Mouse (Mus musculus) erythroblast, embryonic 14.5 days (primary cell): ENCODE results near the gene Rsph6a. TPM values are rescaled to one million over a fixed set of nuclear protein-coding genes. Genes with fewer than 3 reads are reported as not detected.

Experiments
- H3K27me3 ChIP-seq: 2 replicates; pipeline ENCODE4 v1.6.1; 2012; ENCODE audit warnings: inconsistent platforms; ENCODE audit not compliant: control insufficient read depth
- H3K36me3 ChIP-seq: 2 replicates; pipeline ENCODE4 v1.6.1; 2012; ENCODE audit warnings: mild to moderate bottlenecking, inconsistent platforms; ENCODE audit not compliant: control insufficient read depth
- H3K4me1 ChIP-seq: 2 replicates; pipeline ENCODE4 v1.6.1; 2012; ENCODE audit warnings: inconsistent platforms; ENCODE audit not compliant: control insufficient read depth
- H3K4me3 ChIP-seq: replicated peaks from 2 replicates; pipeline ENCODE3; 2012; ENCODE audit warnings: moderate library complexity, mild to moderate bottlenecking, inconsistent platforms
- H3K9me3 ChIP-seq: 2 replicates; pipeline ENCODE4 v1.6.1; 2012; ENCODE audit warnings: low read length, inconsistent platforms, mixed read lengths; ENCODE audit not compliant: control insufficient read depth
- GATA1 ChIP-seq: IDR thresholded peaks from 2 replicates; pipeline ENCODE4 v1.6.1; 2012; ENCODE audit warnings: low read length, inconsistent platforms, mixed read lengths
- TAL1 ChIP-seq: IDR thresholded peaks from 3 replicates; pipeline ENCODE4 v1.6.1; 2012; ENCODE audit warnings: low read length, inconsistent platforms, mixed read lengths
- polyA plus RNA-seq: library from polyadenylated mRNA; stranded (reverse); fragments of >175 nt; gene quantifications from 2 replicates; pipeline ENCODE4 v1.2.3, GENCODE M21; 2012

Rsph6a gene
- polyA plus RNA-seq, 1 experiment = not detected

GRCm38 (mm10) chr7:19097863-19098262 is 43.4 kb downstream of the Rsph6a start:
- H3K27me3 ChIP-seq = peaks cover 47% of the 10 kb centered on the region
- no peak overlapping the region for H3K4me3 ChIP-seq
- H3K36me3 ChIP-seq = peaks cover 3% of the 10 kb centered on the region; the same call in 1 of the 2 replicates
- no peaks in the 10 kb centered on the region for H3K9me3 ChIP-seq
- no peak for TF ChIP-seq TAL1
- no peak for TF ChIP-seq GATA1
- peaks cover 49% of the 10 kb centered on the region for H3K4me1 ChIP-seq

- H3K4me3 ChIP-seq = no peak overlapping the region
- no peaks in the 10 kb centered on the region for H3K9me3 ChIP-seq
- peaks cover 3% of the 10 kb centered on the region; the same call in 1 of the 2 replicates for H3K36me3 ChIP-seq
- H3K4me1 ChIP-seq = peaks cover 39% of the 10 kb centered on the region
- TF ChIP-seq TAL1 (no peak), GATA1 (no peak)
- peaks cover 46% of the 10 kb centered on the region for H3K27me3 ChIP-seq
Observed at GRCm38 (mm10) chr7:19098811-19099210, 44.3 kb downstream of the Rsph6a start.

GRCm38 (mm10) chr7:19100290-19100689 is 45.8 kb downstream of the Rsph6a start:
- TF ChIP-seq TAL1 (no peak), GATA1 (no peak)
- Histone ChIP-seq H3K27me3 (peaks cover 38% of the 10 kb centered on the region), H3K4me3 (no peak overlapping the region), H3K4me1 (peaks cover 25% of the 10 kb centered on the region), H3K36me3 (peaks cover 3% of the 10 kb centered on the region; the same call in 1 of the 2 replicates), H3K9me3 (no peaks in the 10 kb centered on the region)

- no peak for TF ChIP-seq GATA1
- TF ChIP-seq TAL1 = no peak
- Histone ChIP-seq H3K4me3 (no peak overlapping the region), H3K9me3 (no peaks in the 10 kb centered on the region), H3K27me3 (peaks cover 16% of the 10 kb centered on the region), H3K4me1 (no peaks in the 10 kb centered on the region), H3K36me3 (no peaks in the 10 kb centered on the region)
Observed at GRCm38 (mm10) chr7:19103741-19104140, 49.3 kb downstream of the Rsph6a start.

GRCm38 (mm10) chr7:19104486-19104885 is 50.0 kb downstream of the Rsph6a start:
- Histone ChIP-seq H3K4me1 (no peaks in the 10 kb centered on the region), H3K4me3 (no peak overlapping the region), H3K9me3 (no peaks in the 10 kb centered on the region), H3K27me3 (peaks cover 13% of the 10 kb centered on the region), H3K36me3 (no peaks in the 10 kb centered on the region)
- TF ChIP-seq GATA1 = no peak
- TF ChIP-seq TAL1 = no peak

GRCm38 (mm10) chr7:19107436-19107835 is 52.9 kb downstream of the Rsph6a start:
- Histone ChIP-seq H3K36me3 (no peaks in the 10 kb centered on the region), H3K9me3 (no peaks in the 10 kb centered on the region), H3K4me3 (no peak overlapping the region), H3K27me3 (peaks cover 17% of the 10 kb centered on the region), H3K4me1 (no peaks in the 10 kb centered on the region)
- TF ChIP-seq TAL1 = no peak
- no peak for TF ChIP-seq GATA1

- Histone ChIP-seq H3K4me1 (no peaks in the 10 kb centered on the region), H3K9me3 (no peaks in the 10 kb centered on the region), H3K36me3 (no peaks in the 10 kb centered on the region), H3K27me3 (peaks cover 20% of the 10 kb centered on the region), H3K4me3 (no peak overlapping the region)
- TF ChIP-seq TAL1 = no peak
- TF ChIP-seq GATA1 = no peak
Observed at GRCm38 (mm10) chr7:19109565-19109964, 55.1 kb downstream of the Rsph6a start.

- Histone ChIP-seq H3K9me3 (peaks cover 13% of the 10 kb centered on the region), H3K27me3 (peaks cover 12% of the 10 kb centered on the region), H3K36me3 (no peaks in the 10 kb centered on the region; the same call in 1 of the 2 replicates), H3K4me1 (peaks cover 36% of the 10 kb centered on the region), H3K4me3 (peak within 1 kb of the TSS; percentile 77)
- TF ChIP-seq TAL1 (no peak), GATA1 (no peak)
Observed at GRCm38 (mm10) chr7:19118028-19118771, 63.7 kb downstream of the Rsph6a start, which contains the start of gene Gm4969. Gene Gm4969, minus strand, starts transcription at chr7:19118368.

- H3K36me3 ChIP-seq = no peaks in the 10 kb centered on the region; the same call in none of the 2 replicates
- no peak for TF ChIP-seq GATA1
- TF ChIP-seq TAL1 = no peak
- H3K9me3 ChIP-seq = peaks cover 13% of the 10 kb centered on the region
- peak overlapping the region; percentile 77 for H3K4me3 ChIP-seq
- peaks cover 12% of the 10 kb centered on the region for H3K27me3 ChIP-seq
- H3K4me1 ChIP-seq = peaks cover 36% of the 10 kb centered on the region
Observed at GRCm38 (mm10) chr7:19119083-19119482, 64.6 kb downstream of the Rsph6a start.
